Mouse (Mus musculus) spleen, postnatal 10 days (tissue): Measurements from ENCODE around the gene Slc35a2.
A peak's percentile ranks its signal among the peaks of the same experiment; 100 is the strongest.

Experiments
- DNase-seq, 2 experiments: peaks; one replicate each; pipeline ENCODE4 v3.0.0; 2021 to 2022; ENCODE audit warnings: low spot score in 2 of 2

Slc35a2 gene

DNA sequence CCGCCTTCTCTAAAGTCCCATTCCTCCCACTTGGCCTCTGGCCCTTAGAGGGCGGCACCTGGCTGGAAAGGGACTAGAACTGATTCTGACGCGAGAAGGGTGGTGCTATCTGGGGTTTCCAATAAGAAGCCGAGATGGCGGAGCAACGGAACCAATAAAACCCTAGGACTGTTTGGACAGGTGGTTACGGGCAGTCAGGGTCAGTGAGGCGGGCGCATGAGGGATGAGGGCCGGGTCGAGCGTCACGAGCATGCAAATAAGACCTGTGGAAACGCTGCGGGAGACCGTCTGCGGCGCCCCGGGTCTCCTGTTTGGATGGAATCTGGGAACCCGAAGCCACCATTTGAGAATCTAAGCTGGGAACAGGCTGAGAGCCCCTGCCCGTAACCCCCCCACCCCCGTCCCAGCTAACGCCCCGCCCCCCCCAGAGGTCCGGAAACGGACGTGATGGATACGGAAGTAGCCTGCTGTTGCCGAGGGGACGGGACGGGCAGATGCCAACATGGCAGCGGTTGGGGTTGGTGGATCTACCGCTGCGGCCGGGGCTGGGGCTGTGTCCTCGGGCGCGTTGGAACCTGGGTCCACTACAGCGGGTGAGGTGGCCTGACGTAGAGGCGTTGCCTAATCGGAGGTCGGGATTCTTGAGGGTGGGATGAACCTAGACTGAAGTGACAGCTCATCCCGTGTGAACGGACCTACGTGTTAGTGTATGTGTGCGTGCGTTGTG is at the start of gene Slc35a2:
Slc35a2 (plus strand) TSS at position 188 of the 727 bp plus-strand sequence.
- DNase-seq = peak; percentile 53 to 77

DNA sequence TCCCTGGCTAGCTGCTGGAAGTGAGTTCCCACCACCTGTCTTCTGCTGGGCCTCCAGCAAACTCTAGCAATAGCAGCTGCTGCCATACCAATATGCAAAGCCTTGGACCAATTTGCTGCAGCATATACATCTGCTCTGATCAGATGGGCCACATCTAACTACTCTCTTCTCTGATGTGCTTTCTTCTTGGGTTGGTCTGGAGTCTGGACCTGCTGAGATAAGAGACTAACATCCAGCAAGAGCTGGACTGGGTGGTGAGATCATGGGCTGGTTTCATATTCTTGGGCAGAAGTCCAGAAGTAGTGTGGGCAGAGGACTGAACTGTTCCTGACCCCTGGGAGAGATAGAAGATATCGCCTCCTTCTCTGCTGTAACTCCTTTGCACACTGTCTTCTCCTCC is 46.7 kb upstream of the Slc35a2 start:
- peak; percentile 30 to 42 for DNase-seq

DNA sequence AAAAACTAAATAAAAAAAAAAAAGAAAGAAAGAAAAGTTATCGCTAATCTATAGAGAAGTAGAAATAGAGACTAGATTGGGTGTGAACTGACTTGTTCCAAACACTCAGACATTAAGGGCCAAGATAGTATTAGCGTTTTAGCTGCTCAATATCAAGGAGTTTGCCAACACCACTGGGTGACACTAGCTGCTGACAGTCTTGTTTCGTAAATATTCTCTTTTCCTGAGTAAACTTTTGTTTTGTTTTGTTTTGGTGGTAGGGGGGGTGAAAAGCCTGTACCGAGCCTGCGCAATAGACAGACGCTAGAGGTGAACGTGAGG is 43.0 kb upstream of the Slc35a2 start:
- DNase-seq = no peak

DNA sequence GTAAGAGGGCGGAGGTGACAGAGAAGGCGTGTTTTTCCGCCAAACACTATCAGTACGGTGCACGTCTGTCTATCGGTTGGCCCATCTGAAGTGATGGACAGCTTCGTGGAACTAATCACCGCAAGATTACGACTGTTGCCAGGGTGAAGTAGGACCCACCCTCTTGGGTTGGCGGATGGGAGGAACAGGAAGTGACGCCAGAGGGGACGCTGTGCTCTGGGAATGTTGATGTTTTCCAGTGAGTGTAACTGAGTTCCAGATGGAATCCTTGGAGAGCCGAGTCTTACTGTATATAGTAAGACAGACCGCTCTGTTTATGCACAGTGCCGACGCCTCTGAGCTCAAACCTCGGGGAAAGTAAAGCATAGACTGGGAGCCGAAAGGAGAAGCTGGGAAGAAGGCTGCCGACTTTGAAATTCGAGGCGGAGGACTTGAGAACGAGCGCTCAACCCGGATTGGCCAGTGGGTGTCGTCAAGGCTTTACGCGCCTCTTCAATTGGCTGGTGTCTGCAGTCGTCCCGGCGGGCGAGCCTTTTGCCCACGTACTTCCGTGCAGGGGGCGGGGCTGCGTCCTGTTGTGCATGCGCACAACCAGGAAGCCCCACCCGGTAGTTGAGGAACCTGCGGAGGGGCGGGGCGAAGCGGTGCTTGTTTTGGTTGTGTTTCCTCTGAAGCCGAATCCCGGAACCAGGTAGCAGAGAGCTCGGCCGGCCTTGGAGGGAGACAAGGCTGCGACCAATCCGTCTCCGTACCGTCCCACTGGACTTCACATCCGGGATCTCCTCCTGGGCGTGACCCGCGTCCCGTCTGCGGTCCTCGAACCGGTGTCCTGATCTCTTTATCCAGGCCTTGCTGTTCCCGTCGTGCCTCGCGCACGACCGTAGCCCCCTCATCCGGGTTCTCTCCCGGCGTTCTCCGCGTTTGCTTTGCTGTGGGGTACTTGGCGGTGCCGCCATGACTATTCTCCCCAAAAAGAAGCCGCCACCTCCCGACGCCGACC is 42.4 kb upstream of the Slc35a2 start, which contains the start of gene Otud5:
Otud5 (plus strand) TSS at position 202 of the 1,000 bp plus-strand sequence.
- peak; percentile 86 to 97 for DNase-seq

GRCm38 (mm10) chrX:7842318-7842717 is 41.5 kb upstream of the Slc35a2 start:
- DNase-seq = peak; percentile 37 to 61

DNA sequence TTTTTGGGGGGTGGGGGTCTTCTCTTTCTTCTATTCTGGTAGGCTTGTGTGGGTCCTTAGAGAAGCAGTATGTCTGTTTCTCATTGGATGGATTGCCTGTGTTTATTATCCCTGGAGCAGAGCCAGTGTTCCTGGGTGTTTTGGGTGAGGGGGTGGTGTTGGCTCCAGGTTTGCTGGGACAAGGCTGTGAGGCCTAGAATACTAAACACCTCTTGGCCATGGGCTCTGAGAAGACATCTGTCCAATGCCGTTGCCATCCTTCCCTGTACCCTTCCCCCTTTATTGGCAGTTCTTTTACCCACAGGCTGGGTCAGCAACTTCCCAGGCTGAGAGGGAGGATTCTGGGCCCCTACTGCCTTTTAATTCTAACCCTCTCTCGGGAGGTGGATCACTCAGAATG is 36.0 kb upstream of the Slc35a2 start:
- DNase-seq = no peak

GRCm38 (mm10) chrX:7854578-7854977 is 29.2 kb upstream of the Slc35a2 start:
- peak in 1 of 2 experiments; percentile 69 for DNase-seq

DNA sequence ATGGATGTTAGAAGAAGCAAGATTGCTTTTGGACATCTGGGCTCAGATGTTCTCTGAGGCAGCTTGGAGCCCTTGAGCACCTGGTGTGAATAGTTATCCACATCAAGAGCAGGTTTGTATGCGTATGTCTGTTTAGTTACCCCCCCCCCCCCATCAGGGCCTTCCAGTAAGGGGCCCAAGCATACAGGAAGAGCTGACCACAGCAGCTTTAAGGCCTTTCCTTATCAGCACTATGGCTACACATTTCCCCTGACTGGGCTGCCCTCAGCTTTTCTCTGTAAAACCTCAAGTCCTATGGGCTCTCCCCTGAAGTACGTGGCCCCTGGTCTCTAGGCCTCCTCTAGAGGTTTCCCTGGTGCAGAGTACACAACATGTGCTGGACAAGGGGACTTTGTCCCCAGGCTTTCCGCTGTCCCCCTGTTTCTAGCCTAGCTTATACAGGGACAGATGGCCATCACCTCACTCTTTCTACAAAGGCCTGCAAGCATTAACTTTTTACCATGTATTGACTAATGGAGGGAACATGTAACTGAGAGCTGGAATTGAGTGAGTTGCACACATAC is 24.6 kb upstream of the Slc35a2 start:
- no peak for DNase-seq

DNA sequence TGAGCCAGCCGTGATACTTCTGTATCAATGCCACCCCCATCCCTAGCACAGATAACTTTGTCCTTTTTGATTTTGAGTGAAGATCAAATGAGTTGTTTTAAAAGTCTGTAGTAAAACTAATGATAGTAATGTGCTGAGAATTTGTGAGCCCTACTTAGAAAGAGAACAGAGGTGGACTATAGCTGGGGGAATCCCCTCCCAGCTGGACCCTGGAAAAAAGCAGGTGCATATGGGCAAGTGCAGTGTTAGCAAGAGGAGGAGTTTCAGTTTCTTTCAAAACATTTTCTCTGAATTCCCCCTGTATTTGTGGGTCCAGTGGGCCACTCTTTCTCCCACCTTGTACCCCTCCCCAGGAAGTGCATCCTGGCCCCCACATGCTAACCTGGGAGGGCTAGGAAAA is 20.6 kb upstream of the Slc35a2 start:
- DNase-seq = no peak

- DNase-seq = no peak
Observed at GRCm38 (mm10) chrX:7864551-7864950, 19.3 kb upstream of the Slc35a2 start.

DNA sequence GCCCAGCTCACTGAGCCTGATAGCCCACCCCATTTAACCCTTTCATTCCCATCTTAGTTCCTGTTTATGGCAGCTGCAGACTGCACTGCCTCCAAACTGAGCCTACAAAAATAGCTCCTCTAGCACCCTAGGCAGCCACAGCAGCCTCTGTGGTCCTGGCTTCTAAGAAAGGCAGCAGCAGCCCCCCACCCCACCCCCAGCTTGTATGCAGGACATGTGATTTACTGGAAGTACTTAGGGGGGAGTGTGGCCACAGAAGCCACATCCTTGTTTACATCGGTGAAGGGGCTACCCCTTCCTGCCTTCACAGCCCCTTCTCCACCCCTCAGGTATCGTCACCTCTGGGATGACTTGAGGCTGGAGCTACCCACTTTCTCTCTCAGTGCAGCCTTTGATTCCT is 18.5 kb upstream of the Slc35a2 start:
- peak in 1 of 2 experiments; percentile 24 for DNase-seq

DNA sequence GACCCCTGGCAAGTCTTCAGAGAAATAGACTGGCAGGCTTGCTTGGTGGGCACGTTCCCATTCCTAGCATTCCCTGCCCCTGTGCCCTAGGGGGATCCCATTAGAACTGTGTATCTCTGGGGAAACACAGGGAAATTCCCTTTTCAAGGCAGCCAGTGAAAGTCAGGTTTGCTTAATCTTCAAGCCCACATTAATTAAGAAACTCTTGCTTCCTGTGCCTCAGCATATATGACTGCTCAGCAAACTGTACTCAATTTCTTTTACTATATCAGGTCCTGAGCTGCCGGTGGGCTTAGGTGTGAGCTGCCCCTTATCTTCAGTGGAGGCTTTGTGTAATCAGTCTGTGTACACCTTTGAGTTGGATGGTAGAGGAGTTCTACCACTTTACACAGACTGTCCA is 18.0 kb upstream of the Slc35a2 start:
- no peak for DNase-seq

DNA sequence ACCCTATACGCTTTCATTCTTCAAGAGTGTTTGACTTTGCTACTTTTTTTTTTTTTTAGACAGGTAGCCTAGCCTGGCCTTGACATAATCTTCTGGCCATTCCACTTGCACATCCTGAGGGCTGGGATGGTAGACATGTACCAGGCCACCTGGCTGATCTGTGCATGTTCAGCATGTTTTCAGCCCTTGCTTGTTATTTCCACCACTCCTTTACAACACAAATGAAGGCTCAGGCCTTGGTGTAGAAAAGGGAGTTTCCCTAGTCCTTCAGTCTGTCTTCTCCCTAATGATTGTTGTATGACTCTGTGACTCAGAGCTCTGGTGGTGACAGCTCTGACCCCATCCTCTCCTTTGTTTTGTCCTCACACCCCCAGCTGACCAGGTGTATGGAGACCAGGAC is 16.7 kb upstream of the Slc35a2 start:
- DNase-seq = no peak

- no peak for DNase-seq
Observed at GRCm38 (mm10) chrX:7868506-7868905, 15.3 kb upstream of the Slc35a2 start.

GRCm38 (mm10) chrX:7869826-7870225 is 14.0 kb upstream of the Slc35a2 start:
- no peak for DNase-seq

DNA sequence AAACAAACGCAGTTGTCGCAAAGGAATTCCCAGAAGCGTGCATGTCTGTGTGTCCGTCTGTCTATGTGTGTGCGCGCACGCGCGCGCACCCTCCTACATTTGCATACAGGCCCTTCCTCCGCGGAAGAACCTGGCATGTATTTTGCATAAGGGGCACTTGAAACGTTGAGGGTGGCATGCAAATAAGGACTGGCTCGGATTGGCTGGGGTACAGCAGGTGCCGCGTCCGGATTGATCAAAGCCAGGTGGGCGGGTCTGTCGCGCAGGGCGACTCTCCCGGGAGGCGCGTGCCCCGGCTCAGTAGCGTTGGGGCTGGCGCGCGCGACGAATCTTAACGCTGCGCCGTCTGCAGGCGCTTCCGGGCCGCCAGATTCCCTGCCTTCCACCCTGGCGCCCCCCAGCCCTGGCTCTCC is 5.8 kb upstream of the Slc35a2 start, which contains the start of gene Pim2:
Pim2 (plus strand) TSS at position 256 of the 413 bp plus-strand sequence.
- peak; percentile 63 to 88 for DNase-seq

- peak; percentile 28 to 35 for DNase-seq
Observed at GRCm38 (mm10) chrX:7878495-7878894, 5.3 kb upstream of the Slc35a2 start.

GRCm38 (mm10) chrX:7879819-7880218 is 4.0 kb upstream of the Slc35a2 start:
- DNase-seq = peak; percentile 22 to 69

DNA sequence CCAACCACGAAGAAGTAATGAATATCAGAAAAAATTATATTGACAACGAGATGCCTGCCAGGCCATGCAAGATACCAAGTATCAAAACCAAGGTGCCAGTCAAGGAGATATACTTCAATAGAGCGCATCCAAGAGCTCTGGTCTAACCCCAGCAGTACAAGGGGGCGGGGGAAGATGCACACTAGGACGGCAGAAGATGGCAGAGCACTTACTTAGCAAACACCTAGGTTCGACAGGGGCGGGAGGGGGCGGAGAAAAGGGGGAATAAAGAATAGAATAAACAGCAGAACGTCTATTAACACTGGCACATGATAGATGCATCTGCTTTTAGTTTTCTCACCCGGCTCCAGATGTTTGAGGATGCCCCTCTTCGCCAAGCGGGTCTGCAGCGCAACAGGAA is 14.4 kb downstream of the Slc35a2 start:
- DNase-seq = peak in 1 of 2 experiments; percentile 51

DNA sequence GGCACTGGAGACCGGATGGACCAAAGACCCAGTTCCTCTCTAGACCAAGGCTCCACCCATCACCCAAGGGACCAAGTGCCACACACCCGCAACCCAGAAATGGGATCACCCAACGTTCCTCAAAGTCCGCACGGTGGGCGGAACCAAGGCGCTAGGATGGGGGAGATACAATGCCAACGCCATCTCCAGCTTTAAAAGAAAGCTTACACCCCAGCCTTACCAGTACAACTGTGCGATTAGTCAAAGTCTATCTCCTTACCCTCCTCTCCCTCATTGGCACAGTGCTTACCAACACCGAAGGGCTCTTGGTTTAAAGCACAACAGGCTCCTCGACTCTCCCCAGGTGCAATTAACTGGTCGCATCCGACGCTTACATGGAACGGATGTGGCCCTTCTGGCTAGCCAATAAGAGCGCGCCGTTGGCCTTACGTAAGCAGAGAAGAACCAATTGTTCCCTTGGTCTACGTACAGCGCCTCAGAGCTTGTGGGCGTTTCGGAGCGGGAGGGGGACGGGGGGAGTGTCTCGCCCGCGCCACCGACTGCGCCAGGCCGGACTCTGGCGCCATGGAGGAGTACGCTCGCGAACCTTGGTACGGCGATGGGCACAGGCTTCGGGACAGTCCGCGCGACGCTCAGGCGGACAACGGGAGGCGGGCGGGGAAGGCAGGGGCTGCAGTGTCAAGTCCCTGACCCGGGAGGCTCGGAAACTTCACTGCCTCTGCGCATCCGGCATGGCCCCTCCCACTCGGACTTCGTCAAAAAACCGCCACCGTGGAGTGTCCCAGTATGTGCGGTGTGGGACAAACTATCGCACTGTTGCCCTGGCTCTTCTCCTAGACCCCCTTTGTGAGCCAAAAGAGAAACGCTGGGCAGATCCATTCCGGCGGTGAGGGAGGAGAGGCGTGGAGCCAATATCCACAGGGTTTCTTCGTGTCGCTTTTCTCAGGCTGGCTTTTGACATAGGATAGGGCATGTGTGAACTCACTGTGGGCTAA is 15.3 kb downstream of the Slc35a2 start, which contains the start of the genes Pqbp1 and Timm17b:
Pqbp1 (minus strand) TSS at position 390 of the 995 bp plus-strand sequence.
Timm17b (plus strand) TSS at position 478 of the 995 bp plus-strand sequence.
- peak; percentile 72 to 92 for DNase-seq

GRCm38 (mm10) chrX:7904441-7904840 is 20.6 kb downstream of the Slc35a2 start:
- DNase-seq = no peak
